Mouse (Mus musculus): Measurements from ENCODE around the gene Gdf5.

- no peak for TF ChIP-seq CTCF (IDR thresholded peaks at IDR 0.05)
- no peak for TF ChIP-seq EP300 (IDR thresholded peaks at IDR 0.05)
These were observed 40.6 kb upstream of the Gdf5 start for GRCm38 (mm10) chr2:155985776-155986175.

Measured in lung, postnatal 0 days (tissue).